Mouse (Mus musculus): ENCODE data around the gene Kpna1.

GRCm38 (mm10) chr16:36043073-36043472 lies 64.5 kb downstream of the Kpna1 start:
- TF ChIP-seq MYOG (IDR thresholded peaks at IDR 0.05; ENCODE audit: control insufficient read depth, extremely low read depth, insufficient read length), result no peak
- no peak for TF ChIP-seq CTCF (IDR thresholded peaks at IDR 0.05; ENCODE audit: control insufficient read depth, insufficient read depth, insufficient read length)
- TF ChIP-seq MAX (IDR thresholded peaks at IDR 0.05), result no peak
- TF ChIP-seq MYOD1 (IDR thresholded peaks at IDR 0.05; ENCODE audit: control insufficient read depth, insufficient read length, low read depth), result no peak
- no peak for TF ChIP-seq CEBPB (IDR thresholded peaks at IDR 0.05; ENCODE audit: low read depth)
- no peak for TF ChIP-seq USF1 (IDR thresholded peaks at IDR 0.05; ENCODE audit: low read depth)

Measured in C2C12 (cell line).